25 mouse cellular contexts compared by ENCODE assay signal in genomic region chr11:107085866-107086265, GRCm38 (mm10).
"Had no signal": no experiment of that assay in that cellular context is flagged by ENCODE, and none has a peak within 500 bp of the region (broad histone marks: within the 10 kb centered on the region; RNA-seq: fewer than 3 reads in every experiment).

No protein-coding gene starts in this region.

- H3K4me1 ChIP-seq: embryonic facial prominence, embryonic 10.5 days; embryonic facial prominence, embryonic 12.5 days; embryonic facial prominence, embryonic 13.5 days; embryonic facial prominence, embryonic 15.5 days; forebrain, embryonic 10.5 days; forebrain, embryonic 13.5 days; forebrain, embryonic 15.5 days had no signal

- H3K9ac ChIP-seq: embryonic facial prominence, embryonic 12.5 days; embryonic facial prominence, embryonic 13.5 days; embryonic facial prominence, embryonic 15.5 days; forebrain, embryonic 12.5 days; forebrain, embryonic 13.5 days; forebrain, embryonic 15.5 days; forebrain, postnatal 0 days had no signal

- H3K27ac ChIP-seq: embryonic facial prominence, embryonic 10.5 days; embryonic facial prominence, embryonic 12.5 days; embryonic facial prominence, embryonic 13.5 days; embryonic facial prominence, embryonic 15.5 days; forebrain, embryonic 10.5 days; forebrain, embryonic 12.5 days; forebrain, embryonic 13.5 days; forebrain, embryonic 15.5 days; gastrocnemius, adult 2 months; heart, adult 2 months had no signal

- ATAC-seq: forebrain, embryonic 13.5 days; forebrain, embryonic 14.5 days; forebrain, embryonic 15.5 days; forebrain, embryonic 16.5 days; forebrain, postnatal 0 days had no signal

- DNase-seq: cerebellum, adult 9-11 months; cerebellum, postnatal 10 days; cerebellum, postnatal 14 days; cerebellum, postnatal 25 days; cerebellum, postnatal 36 days; embryo, embryonic 11 days; forebrain, postnatal 0 days; gastrocnemius, adult 2 months; gastrocnemius, postnatal 10 days; gastrocnemius, postnatal 14 days; gastrocnemius, postnatal 25 days; gastrocnemius, postnatal 36 days; heart, adult 18-20 months; heart, adult 2 months had no signal

- H3K9me3 ChIP-seq: embryonic facial prominence, embryonic 10.5 days; embryonic facial prominence, embryonic 12.5 days; embryonic facial prominence, embryonic 13.5 days; embryonic facial prominence, embryonic 15.5 days; forebrain, embryonic 10.5 days; forebrain, embryonic 12.5 days; forebrain, embryonic 13.5 days; forebrain, embryonic 15.5 days had no signal

- H3K27me3 ChIP-seq: embryonic facial prominence, embryonic 12.5 days; embryonic facial prominence, embryonic 13.5 days; embryonic facial prominence, embryonic 15.5 days; forebrain, embryonic 12.5 days; forebrain, embryonic 13.5 days; forebrain, embryonic 15.5 days had no signal

- H3K4me3 ChIP-seq: embryonic facial prominence, embryonic 10.5 days; embryonic facial prominence, embryonic 12.5 days; embryonic facial prominence, embryonic 13.5 days; embryonic facial prominence, embryonic 15.5 days; erythroblast, embryonic 14.5 days; forebrain, embryonic 10.5 days; forebrain, embryonic 12.5 days; forebrain, embryonic 13.5 days; forebrain, embryonic 15.5 days; gastrocnemius, adult 2 months; heart, adult 2 months had no signal
